Mouse (Mus musculus): ENCODE results near the gene Cnr2. TPM values are rescaled to one million over a fixed set of nuclear protein-coding genes. Genes with fewer than 3 reads are reported as not detected.

Cnr2 gene
- polyA plus RNA-seq, 1 experiment from 2014 or later, result 0.32 TPM

DNA sequence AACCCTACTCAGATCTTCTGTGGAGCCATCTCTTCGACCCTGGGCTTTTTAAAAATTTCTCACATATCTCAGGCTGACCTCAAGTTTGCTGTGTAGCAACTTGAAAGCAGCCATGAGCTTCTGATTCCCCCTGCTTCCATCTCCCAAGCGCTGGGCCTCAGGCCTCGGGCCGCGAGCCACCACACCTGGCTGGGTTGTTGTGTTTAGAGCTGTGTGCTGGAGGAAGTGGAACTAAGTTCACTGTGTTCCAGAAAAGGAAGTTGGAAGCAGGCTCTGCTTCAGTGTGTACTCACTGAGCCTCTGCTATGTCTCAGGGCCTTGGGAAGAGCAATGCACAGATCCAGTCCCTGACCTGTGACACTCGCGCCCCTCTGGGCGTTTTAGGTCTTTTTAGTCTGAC, 52.9 kb downstream of the Cnr2 start:
- no peak overlapping the region for H3K27ac ChIP-seq
- peaks cover 15% of the 10 kb centered on the region for H3K36me3 ChIP-seq
- WGBS, result 97% methylated on average over 8 of the region's 8 CpGs
- H3K4me2 ChIP-seq (replicated peaks), result no peak overlapping the region
- no peak overlapping the region for H3K4me3 ChIP-seq
- H3K9me3 ChIP-seq, result no peaks in the 10 kb centered on the region
- peaks cover 17% of the 10 kb centered on the region for H3K4me1 ChIP-seq
- no peak for ATAC-seq (ENCODE audit: low FRiP score, low read depth)
- H3K27me3 ChIP-seq (replicated peaks), result no peaks in the 10 kb centered on the region
- no peak overlapping the region for H3K9ac ChIP-seq

DNA sequence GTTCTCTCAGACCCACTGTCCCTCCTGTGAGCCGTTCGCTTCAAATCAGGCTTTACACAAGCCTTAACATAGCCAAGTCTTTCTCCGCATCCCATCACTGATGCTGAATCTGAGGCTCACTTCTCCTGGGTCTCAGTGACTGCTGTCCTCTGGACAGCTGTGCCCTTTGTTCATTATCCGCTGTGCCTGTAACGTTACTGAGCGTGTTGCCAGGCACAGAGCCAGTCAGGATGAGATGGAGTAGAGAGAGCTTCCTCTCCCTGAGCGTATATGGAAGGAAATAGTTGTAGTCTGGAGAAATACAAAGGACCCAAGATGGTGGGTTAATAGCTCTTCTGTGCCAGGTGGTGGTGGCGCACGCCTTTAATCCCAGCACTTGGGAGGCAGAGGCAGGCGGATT, 54.3 kb downstream of the Cnr2 start:
- Histone ChIP-seq H3K4me1 (peaks cover 17% of the 10 kb centered on the region), H3K4me2 (replicated peaks) (no peak overlapping the region), H3K4me3 (no peak overlapping the region), H3K9me3 (no peaks in the 10 kb centered on the region), H3K27me3 (replicated peaks) (no peaks in the 10 kb centered on the region), H3K36me3 (peaks cover 16% of the 10 kb centered on the region), H3K9ac (no peak overlapping the region), H3K27ac (no peak overlapping the region)
- WGBS, result 87% methylated on average over 10 of the region's 10 CpGs
- ATAC-seq (ENCODE audit: low FRiP score, low read depth), result no peak

DNA sequence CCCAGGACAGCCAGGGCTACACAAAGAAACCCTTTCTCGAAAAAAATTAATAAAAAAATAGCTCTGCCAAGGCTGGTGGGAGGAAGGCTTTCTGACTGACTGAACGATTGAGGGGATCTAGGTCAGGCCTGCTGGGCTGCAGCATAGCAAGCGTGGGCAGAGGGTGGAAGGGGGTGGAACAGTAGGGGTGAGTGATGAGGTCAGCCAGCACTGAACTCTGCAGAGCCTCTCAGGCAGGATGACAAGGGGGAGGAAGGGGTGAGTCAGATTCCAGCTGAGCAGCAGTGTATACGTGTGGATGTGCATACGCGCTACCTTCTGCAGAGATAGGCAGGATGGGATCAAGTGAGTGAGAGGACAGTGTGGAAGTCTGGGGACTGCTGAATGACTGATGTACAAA, 54.7 kb downstream of the Cnr2 start:
- Histone ChIP-seq H3K36me3 (peaks cover 16% of the 10 kb centered on the region), H3K9me3 (no peaks in the 10 kb centered on the region), H3K4me3 (no peak overlapping the region), H3K4me1 (peaks cover 17% of the 10 kb centered on the region), H3K27me3 (replicated peaks) (no peaks in the 10 kb centered on the region), H3K4me2 (replicated peaks) (no peak overlapping the region), H3K9ac (no peak overlapping the region), H3K27ac (no peak overlapping the region)
- no peak for ATAC-seq (ENCODE audit: low FRiP score, low read depth)
- WGBS, result 75% methylated on average over 6 of the region's 6 CpGs

DNA sequence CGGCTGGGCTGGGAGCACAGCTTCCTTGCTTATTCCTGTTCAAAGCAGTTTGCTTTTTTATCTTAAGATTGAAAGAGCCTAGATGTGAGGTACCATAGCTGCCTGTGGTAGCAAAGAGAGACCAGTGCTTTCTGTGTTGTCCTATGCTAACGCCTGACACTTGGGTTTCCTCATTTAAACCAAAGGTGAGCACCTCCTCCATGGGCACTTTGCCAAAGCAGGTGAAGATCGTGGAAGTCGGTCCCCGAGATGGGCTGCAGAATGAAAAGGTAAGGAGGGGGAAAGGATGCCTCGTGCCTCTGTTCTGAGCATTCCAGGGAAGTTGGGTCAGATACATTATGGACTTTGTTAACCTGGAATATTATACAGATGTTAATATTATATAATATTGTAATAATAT, 55.2 kb downstream of the Cnr2 start:
- WGBS, result 90% methylated on average over 6 of the region's 6 CpGs
- ATAC-seq (ENCODE audit: low FRiP score, low read depth), result no peak
- H3K9me3 ChIP-seq, result no peaks in the 10 kb centered on the region
- no peak overlapping the region for H3K4me3 ChIP-seq
- peaks cover 17% of the 10 kb centered on the region for H3K4me1 ChIP-seq
- peaks cover 17% of the 10 kb centered on the region for H3K36me3 ChIP-seq
- no peaks in the 10 kb centered on the region for H3K27me3 ChIP-seq (replicated peaks)
- H3K4me2 ChIP-seq (replicated peaks), result no peak overlapping the region
- H3K27ac ChIP-seq, result no peak overlapping the region
- H3K9ac ChIP-seq, result no peak overlapping the region

DNA sequence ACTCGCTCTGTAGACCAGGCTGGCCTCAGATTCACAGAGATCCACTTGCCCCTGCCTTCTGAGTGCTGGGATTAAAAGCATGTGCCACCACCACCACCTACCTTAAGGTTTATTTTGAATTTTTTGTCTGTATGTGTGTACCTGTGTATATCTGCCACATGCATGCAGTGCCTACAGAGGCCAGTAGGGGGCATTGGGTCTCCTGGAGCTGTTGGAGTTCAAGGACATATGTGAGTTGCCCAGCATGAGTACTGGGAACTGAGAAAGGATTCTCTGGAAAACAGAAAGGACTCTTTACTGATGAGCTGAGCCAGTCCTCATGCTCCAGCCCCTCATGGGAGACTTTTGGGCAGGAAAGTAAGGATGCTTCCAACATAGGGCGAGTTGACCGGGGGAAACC, 56.3 kb downstream of the Cnr2 start:
- Histone ChIP-seq H3K4me2 (replicated peaks) (no peak overlapping the region), H3K9ac (no peak overlapping the region), H3K4me1 (peaks cover 10% of the 10 kb centered on the region; the same call in 1 of the 2 replicates), H3K36me3 (peaks cover 26% of the 10 kb centered on the region), H3K27ac (no peak overlapping the region), H3K27me3 (replicated peaks) (no peaks in the 10 kb centered on the region), H3K9me3 (no peaks in the 10 kb centered on the region), H3K4me3 (no peak overlapping the region)
- no peak for ATAC-seq (ENCODE audit: low FRiP score, low read depth)
- WGBS, result 93% methylated on average over 3 of the region's 3 CpGs

DNA sequence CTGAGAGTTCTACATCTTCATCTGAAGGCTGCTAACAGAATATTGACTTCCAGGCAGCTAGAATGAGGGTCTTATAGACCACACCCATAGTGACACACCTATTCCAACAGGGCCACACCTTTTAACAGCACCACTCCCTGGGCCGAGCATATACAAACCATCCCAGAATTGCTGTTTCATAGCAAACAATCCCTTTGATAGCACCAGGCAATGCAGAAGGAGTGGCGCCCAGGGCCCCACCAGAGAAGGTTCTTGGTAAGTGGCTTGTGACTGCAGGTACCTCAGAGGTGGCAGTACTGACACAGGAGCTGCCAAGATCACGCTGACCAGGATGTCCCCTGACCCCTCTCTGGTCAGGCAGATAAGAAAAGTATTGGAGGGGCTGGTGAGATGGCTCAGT, 58.0 kb downstream of the Cnr2 start:
- WGBS, result 93% methylated on average over 3 of the region's 3 CpGs
- Histone ChIP-seq H3K4me3 (no peak overlapping the region), H3K36me3 (peaks cover 28% of the 10 kb centered on the region), H3K9ac (no peak overlapping the region), H3K4me2 (replicated peaks) (no peak overlapping the region), H3K9me3 (no peaks in the 10 kb centered on the region), H3K27ac (no peak overlapping the region), H3K4me1 (peaks cover 7% of the 10 kb centered on the region; the same call in 1 of the 2 replicates), H3K27me3 (replicated peaks) (no peaks in the 10 kb centered on the region)
- no peak for ATAC-seq (ENCODE audit: low FRiP score, low read depth)

DNA sequence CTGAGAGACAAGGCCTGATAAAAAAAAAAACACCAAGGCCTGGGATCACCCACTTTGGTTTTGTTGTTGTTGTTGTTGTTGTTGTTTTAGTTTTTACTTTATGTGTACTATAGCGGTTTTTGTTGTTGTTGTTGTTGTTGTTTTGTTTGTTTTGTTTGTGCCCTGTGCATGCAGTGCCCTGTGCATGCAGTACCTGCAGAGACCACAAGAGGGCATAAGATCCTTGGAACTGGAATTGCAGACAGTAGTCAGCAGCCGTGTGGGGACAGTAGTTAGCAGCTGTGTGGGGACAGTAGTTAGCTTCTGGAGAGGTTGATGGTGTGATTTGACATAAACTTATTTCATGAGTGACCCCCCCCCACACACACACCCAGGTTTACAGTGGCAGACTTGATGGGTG, 59.0 kb downstream of the Cnr2 start:
- H3K4me3 ChIP-seq, result no peak overlapping the region
- peaks cover 7% of the 10 kb centered on the region; the same call in 1 of the 2 replicates for H3K4me1 ChIP-seq
- H3K9ac ChIP-seq, result no peak overlapping the region
- no peaks in the 10 kb centered on the region for H3K9me3 ChIP-seq
- no peak overlapping the region for H3K4me2 ChIP-seq (replicated peaks)
- 9% methylated on average over 2 of the region's 2 CpGs for WGBS
- H3K27me3 ChIP-seq (replicated peaks), result no peaks in the 10 kb centered on the region
- H3K27ac ChIP-seq, result no peak overlapping the region
- H3K36me3 ChIP-seq, result peaks cover 36% of the 10 kb centered on the region
- ATAC-seq (ENCODE audit: low FRiP score, low read depth), result no peak; the same call in 1 of the 2 replicates

DNA sequence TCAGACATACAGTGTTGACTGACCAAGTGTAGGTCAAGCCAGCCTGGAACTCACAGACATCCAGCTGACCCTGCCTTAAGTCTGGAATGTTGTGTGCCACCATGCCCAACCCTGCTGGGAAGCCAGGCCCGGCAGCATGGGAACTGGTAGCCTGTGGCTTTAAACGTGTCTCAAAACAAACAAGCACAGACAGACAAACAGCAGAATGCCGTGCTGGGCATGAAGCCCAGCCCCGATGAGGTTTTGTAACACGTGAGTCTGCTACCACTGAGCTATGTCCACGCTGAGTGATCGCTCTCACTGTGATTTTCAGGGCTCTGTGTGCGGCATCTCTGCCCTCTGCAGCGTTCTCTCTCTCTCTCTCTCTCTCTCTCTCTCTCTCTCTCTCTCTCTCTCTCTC, 60.7 kb downstream of the Cnr2 start:
- ATAC-seq (ENCODE audit: low FRiP score, low read depth), result no peak
- H3K36me3 ChIP-seq, result peaks cover 48% of the 10 kb centered on the region

DNA sequence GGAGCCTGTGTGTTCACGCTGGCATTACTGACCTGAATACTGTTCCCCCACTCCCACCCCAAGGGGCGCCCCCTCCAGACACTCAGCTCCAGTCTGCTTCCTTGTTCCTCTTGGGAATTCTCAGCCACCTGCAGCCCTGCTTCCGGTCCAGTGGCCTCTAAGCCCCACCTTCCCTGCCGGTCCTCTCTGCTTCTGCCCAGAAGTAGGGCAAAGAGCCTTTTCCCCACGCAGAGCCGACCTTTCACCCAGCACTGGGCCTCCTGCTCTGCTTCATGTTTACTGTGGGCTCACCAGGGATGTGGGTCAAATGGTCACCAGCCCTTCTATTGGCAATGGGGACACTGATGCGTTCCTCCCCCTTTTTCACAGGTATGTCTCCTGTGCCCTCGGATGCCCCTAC, 63.2 kb downstream of the Cnr2 start:
- H3K36me3 ChIP-seq, result peaks cover 32% of the 10 kb centered on the region
- 64% methylated on average over 8 of the region's 8 CpGs for WGBS
- no peak overlapping the region for H3K4me3 ChIP-seq
- H3K9ac ChIP-seq, result no peak overlapping the region
- H3K27me3 ChIP-seq (replicated peaks), result no peaks in the 10 kb centered on the region
- no peaks in the 10 kb centered on the region for H3K9me3 ChIP-seq
- ATAC-seq (ENCODE audit: low FRiP score, low read depth), result no peak
- H3K27ac ChIP-seq, result no peak overlapping the region
- H3K4me2 ChIP-seq (replicated peaks), result no peak overlapping the region
- H3K4me1 ChIP-seq, result peaks cover 6% of the 10 kb centered on the region; the same call in 1 of the 2 replicates

More for the DNA sequence above, 60.7 kb downstream of the Cnr2 start:
- H3K9ac ChIP-seq, result no peak overlapping the region
- no peak overlapping the region for H3K4me2 ChIP-seq (replicated peaks)
- no peaks in the 10 kb centered on the region for H3K9me3 ChIP-seq
- no peak overlapping the region for H3K27ac ChIP-seq
- no peaks in the 10 kb centered on the region for H3K27me3 ChIP-seq (replicated peaks)
- no peaks in the 10 kb centered on the region for H3K4me1 ChIP-seq
- H3K4me3 ChIP-seq, result no peak overlapping the region
- WGBS, result 88% methylated on average over 9 of the region's 9 CpGs

DNA sequence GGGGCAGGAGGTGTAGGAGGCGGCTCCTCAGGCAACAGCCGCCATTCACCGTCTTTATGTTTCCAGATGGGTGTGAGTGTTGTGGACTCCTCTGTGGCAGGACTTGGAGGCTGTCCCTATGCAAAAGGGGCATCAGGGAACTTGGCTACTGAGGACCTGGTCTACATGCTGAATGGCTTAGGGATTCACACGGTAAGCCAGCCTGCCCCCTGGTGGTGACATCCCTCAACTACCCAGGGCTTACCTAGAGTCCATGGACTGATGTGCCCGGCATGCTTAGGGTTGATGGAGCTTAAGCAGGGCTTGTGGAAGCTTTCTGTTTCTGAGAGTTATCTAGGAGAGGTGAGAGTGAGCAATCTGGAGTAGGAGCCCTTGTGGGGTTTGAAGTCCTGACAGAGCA, 65.5 kb downstream of the Cnr2 start:
- Histone ChIP-seq H3K4me2 (replicated peaks) (no peak overlapping the region), H3K27ac (no peak overlapping the region), H3K9me3 (no peaks in the 10 kb centered on the region), H3K27me3 (replicated peaks) (no peaks in the 10 kb centered on the region), H3K4me3 (no peak overlapping the region), H3K36me3 (peaks cover 27% of the 10 kb centered on the region), H3K4me1 (peaks cover 15% of the 10 kb centered on the region), H3K9ac (no peak overlapping the region)
- ATAC-seq (ENCODE audit: low FRiP score, low read depth), result no peak
- WGBS, result 20% methylated on average over 5 of the region's 5 CpGs

DNA sequence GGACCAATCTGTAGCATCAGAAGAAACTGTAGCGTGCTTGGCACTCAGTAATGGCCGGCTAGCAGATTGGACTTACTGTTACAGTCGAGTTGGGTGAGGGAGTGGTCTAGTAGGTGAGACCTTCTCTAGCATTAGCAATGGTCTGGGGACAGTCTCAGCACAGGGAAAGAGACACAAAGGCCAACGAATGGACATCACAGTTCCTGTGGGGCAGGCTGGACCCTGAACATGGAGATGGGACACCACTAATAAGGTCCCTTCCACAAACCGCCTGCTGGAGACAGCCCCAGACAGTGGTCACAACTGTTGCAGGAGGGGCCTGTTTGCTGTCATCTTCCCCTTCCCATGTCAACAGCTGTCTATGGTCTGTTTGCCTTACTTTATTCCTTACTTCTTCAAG, 66.5 kb downstream of the Cnr2 start:
- H3K36me3 ChIP-seq, result peaks cover 30% of the 10 kb centered on the region
- 88% methylated on average over 5 of the region's 5 CpGs for WGBS
- H3K4me1 ChIP-seq, result peaks cover 15% of the 10 kb centered on the region
- no peak overlapping the region for H3K9ac ChIP-seq
- H3K4me3 ChIP-seq, result no peak overlapping the region
- H3K9me3 ChIP-seq, result no peaks in the 10 kb centered on the region
- no peak for ATAC-seq (ENCODE audit: low FRiP score, low read depth)
- no peak overlapping the region for H3K4me2 ChIP-seq (replicated peaks)
- H3K27me3 ChIP-seq (replicated peaks), result no peaks in the 10 kb centered on the region
- no peak overlapping the region for H3K27ac ChIP-seq

DNA sequence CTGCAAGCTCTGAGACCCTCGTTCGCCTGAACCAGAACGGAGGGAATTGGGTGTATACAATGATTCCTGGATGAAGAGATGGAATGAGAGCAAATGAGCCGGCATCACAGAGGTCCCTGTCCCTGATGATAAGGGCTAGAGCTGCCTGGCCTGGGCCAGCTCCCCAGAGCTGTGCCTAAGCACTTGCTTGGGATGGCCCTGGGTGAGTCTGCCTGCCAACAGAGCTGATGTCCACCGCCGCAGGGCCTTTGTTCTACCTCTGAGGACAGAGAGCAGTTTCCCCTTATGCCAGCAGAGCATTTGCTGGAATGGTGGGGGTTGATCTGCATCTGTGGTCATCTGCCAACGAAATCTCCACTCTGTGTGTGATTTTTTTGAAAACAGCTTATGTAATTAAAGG, 67.0 kb downstream of the Cnr2 start:
- WGBS, result 91% methylated on average over 7 of the region's 7 CpGs
- ATAC-seq (ENCODE audit: low FRiP score, low read depth), result no peak
- H3K4me3 ChIP-seq, result no peak overlapping the region
- H3K36me3 ChIP-seq, result peaks cover 34% of the 10 kb centered on the region
- no peak overlapping the region for H3K27ac ChIP-seq
- no peaks in the 10 kb centered on the region for H3K27me3 ChIP-seq (replicated peaks)
- H3K9ac ChIP-seq, result no peak overlapping the region
- H3K4me2 ChIP-seq (replicated peaks), result no peak overlapping the region; the same call in 1 of the 2 replicates
- H3K9me3 ChIP-seq, result no peaks in the 10 kb centered on the region
- peaks cover 15% of the 10 kb centered on the region for H3K4me1 ChIP-seq

DNA sequence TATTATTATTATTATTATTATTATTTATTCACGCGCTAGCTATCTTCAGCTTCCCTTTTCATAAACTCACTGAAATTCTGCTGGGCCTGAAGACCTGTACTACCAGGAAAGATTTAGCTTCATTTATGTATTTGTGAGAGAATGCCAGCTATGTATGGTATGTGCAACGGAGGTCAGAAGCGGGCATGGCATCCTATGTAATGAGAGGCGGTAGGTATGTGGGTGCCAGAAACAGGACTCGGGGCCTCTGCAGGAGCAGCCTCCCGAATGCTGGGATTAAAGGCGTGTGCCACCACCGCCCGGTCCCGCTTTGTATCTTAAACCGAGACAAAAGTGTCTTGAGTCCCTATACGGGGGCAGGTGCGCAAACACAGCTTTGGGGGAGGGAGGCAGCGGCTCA, 67.8 kb downstream of the Cnr2 start:
- peaks cover 15% of the 10 kb centered on the region for H3K4me1 ChIP-seq
- H3K36me3 ChIP-seq, result peaks cover 42% of the 10 kb centered on the region
- H3K9ac ChIP-seq, result peak overlapping the region; percentile 82
- no peaks in the 10 kb centered on the region for H3K27me3 ChIP-seq (replicated peaks)
- H3K4me2 ChIP-seq (replicated peaks), result peak overlapping the region; percentile 78
- H3K27ac ChIP-seq, result peak overlapping the region; percentile 57; the same call in 1 of the 2 replicates
- no peak for ATAC-seq (ENCODE audit: low FRiP score, low read depth)
- 7% methylated on average over 15 of the region's 15 CpGs for whole genome bisulfite sequencing
- H3K9me3 ChIP-seq, result no peaks in the 10 kb centered on the region
- H3K4me3 ChIP-seq, result peak overlapping the region; percentile 66

Data from neural tube, embryonic 12.5 days (tissue).